Mouse (Mus musculus): ENCODE data around the gene Ppp1r12b. TPM values are rescaled to one million over a fixed set of nuclear protein-coding genes. Genes with fewer than 3 reads are reported as not detected.

Gene Ppp1r12b
- polyA plus RNA-seq, 1 experiment from 2014 or later: 35.9 TPM

- no peak for ATAC-seq (ENCODE audit: insufficient number of reproducible peaks, insufficient read depth, low FRiP score, low read depth)
- Histone ChIP-seq H3K4me1 (ENCODE audit: control insufficient read depth in 2 of 2, insufficient read depth in 2 of 2, low read length in 2 of 2) (peaks cover 27 to 36% of the 10 kb centered on the region in 2 experiments), H3K27ac (replicated peaks in 1 of 2; ENCODE audit: control insufficient read depth in 1 of 2, insufficient read depth in 1 of 2, low read depth in 2 of 2, low read length in 2 of 2) (peak overlapping the region; percentile 21 to 42; a peak in 2 of 4 replicates), H3K36me3 (ENCODE audit: control insufficient read depth, insufficient read depth, low read length) (peaks cover 69% of the 10 kb centered on the region), H3K4me3 (ENCODE audit: control insufficient read depth in 1 of 2, insufficient read depth in 1 of 2, low read depth in 1 of 2, low read length in 2 of 2) (no peak overlapping the region), H3K27me3 (ENCODE audit: control insufficient read depth, insufficient read depth, low read length) (no peaks in the 10 kb centered on the region), H3K4me2 (ENCODE audit: low read length) (no peak overlapping the region), H3K9me3 (ENCODE audit: control insufficient read depth, low read length) (no peaks in the 10 kb centered on the region), H3K9ac (ENCODE audit: low read length) (no peak overlapping the region)
- WGBS: 68% methylated on average over 2 of the region's 2 CpGs
Observed at GRCm38 (mm10) chr1:134774247-134774646, 181.5 kb downstream of the Ppp1r12b start.

- H3K27me3 ChIP-seq (ENCODE audit: control insufficient read depth, insufficient read depth, low read length): no peaks in the 10 kb centered on the region
- H3K4me2 ChIP-seq (ENCODE audit: low read length): no peak overlapping the region
- H3K27ac ChIP-seq (replicated peaks in 1 of 2; ENCODE audit: control insufficient read depth in 1 of 2, insufficient read depth in 1 of 2, low read depth in 2 of 2, low read length in 2 of 2): peak overlapping the region in 1 of 2 experiments; percentile 42; a peak in 1 of 4 replicates
- WGBS: 67% methylated on average over 12 of the region's 12 CpGs
- peaks cover 26 to 35% of the 10 kb centered on the region in 2 experiments for H3K4me1 ChIP-seq (ENCODE audit: control insufficient read depth in 2 of 2, insufficient read depth in 2 of 2, low read length in 2 of 2)
- peaks cover 79% of the 10 kb centered on the region for H3K36me3 ChIP-seq (ENCODE audit: control insufficient read depth, insufficient read depth, low read length)
- no peak overlapping the region for H3K4me3 ChIP-seq (ENCODE audit: control insufficient read depth in 1 of 2, insufficient read depth in 1 of 2, low read depth in 1 of 2, low read length in 2 of 2)
- 0 out of 2 replicates have a peak, but pooled peaks have one; percentile 18 for ATAC-seq (ENCODE audit: insufficient number of reproducible peaks, insufficient read depth, low FRiP score, low read depth)
- H3K9ac ChIP-seq (ENCODE audit: low read length): no peak overlapping the region
- H3K9me3 ChIP-seq (ENCODE audit: control insufficient read depth, low read length): no peaks in the 10 kb centered on the region
Observed at GRCm38 (mm10) chr1:134773256-134773655, 182.5 kb downstream of the Ppp1r12b start.

DNA sequence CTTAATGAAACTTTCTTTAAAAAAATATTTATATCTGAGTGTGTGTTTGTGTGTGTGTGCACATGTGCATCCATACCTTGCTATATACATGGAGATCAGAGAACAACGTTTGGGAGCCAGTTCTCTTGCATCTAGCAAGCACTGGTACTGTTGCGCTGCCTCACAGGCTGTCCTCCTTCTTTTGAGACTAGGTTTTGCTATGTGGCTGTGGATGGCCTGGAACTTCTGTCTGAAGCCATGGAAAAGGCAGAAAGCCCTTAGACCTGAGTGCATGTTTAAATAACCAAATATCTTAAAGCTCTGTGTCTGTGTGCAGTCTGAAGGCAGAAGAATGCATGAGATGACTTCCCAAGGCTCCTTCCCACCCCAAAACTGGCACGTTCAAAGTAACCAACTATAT is 182.9 kb downstream of the Ppp1r12b start:
- H3K27ac ChIP-seq (replicated peaks in 1 of 2; ENCODE audit: control insufficient read depth in 1 of 2, insufficient read depth in 1 of 2, low read depth in 2 of 2, low read length in 2 of 2): peak overlapping the region; percentile 3 to 42; a peak in 1 of 4 replicates
- H3K9me3 ChIP-seq (ENCODE audit: control insufficient read depth, low read length): no peaks in the 10 kb centered on the region
- H3K4me2 ChIP-seq (ENCODE audit: low read length): no peak overlapping the region
- ATAC-seq (ENCODE audit: insufficient number of reproducible peaks, insufficient read depth, low FRiP score, low read depth): no peak
- WGBS: 82% methylated on average over 3 of the region's 3 CpGs
- no peaks in the 10 kb centered on the region for H3K27me3 ChIP-seq (ENCODE audit: control insufficient read depth, insufficient read depth, low read length)
- peaks cover 22 to 31% of the 10 kb centered on the region in 2 experiments for H3K4me1 ChIP-seq (ENCODE audit: control insufficient read depth in 2 of 2, insufficient read depth in 2 of 2, low read length in 2 of 2)
- no peak overlapping the region for H3K4me3 ChIP-seq (ENCODE audit: control insufficient read depth in 1 of 2, insufficient read depth in 1 of 2, low read depth in 1 of 2, low read length in 2 of 2)
- H3K9ac ChIP-seq (ENCODE audit: low read length): no peak overlapping the region
- peaks cover 83% of the 10 kb centered on the region for H3K36me3 ChIP-seq (ENCODE audit: control insufficient read depth, insufficient read depth, low read length)

- Histone ChIP-seq H3K4me1 (ENCODE audit: control insufficient read depth in 2 of 2, insufficient read depth in 2 of 2, low read length in 2 of 2) (peaks cover 15 to 24% of the 10 kb centered on the region in 2 experiments), H3K27me3 (ENCODE audit: control insufficient read depth, insufficient read depth, low read length) (no peaks in the 10 kb centered on the region), H3K4me2 (ENCODE audit: low read length) (no peak overlapping the region), H3K36me3 (ENCODE audit: control insufficient read depth, insufficient read depth, low read length) (peaks cover 88% of the 10 kb centered on the region), H3K4me3 (ENCODE audit: control insufficient read depth in 1 of 2, insufficient read depth in 1 of 2, low read depth in 1 of 2, low read length in 2 of 2) (no peak overlapping the region), H3K9ac (ENCODE audit: low read length) (no peak overlapping the region), H3K9me3 (ENCODE audit: control insufficient read depth, low read length) (no peaks in the 10 kb centered on the region), H3K27ac (replicated peaks in 1 of 2; ENCODE audit: control insufficient read depth in 1 of 2, insufficient read depth in 1 of 2, low read depth in 2 of 2, low read length in 2 of 2) (peak overlapping the region in 1 of 2 experiments; percentile 49; a peak in 2 of 4 replicates)
- ATAC-seq (ENCODE audit: insufficient number of reproducible peaks, insufficient read depth, low FRiP score, low read depth): no peak
- 78% methylated on average over 7 of the region's 7 CpGs for WGBS
Observed at GRCm38 (mm10) chr1:134771999-134772398, 183.7 kb downstream of the Ppp1r12b start.

DNA sequence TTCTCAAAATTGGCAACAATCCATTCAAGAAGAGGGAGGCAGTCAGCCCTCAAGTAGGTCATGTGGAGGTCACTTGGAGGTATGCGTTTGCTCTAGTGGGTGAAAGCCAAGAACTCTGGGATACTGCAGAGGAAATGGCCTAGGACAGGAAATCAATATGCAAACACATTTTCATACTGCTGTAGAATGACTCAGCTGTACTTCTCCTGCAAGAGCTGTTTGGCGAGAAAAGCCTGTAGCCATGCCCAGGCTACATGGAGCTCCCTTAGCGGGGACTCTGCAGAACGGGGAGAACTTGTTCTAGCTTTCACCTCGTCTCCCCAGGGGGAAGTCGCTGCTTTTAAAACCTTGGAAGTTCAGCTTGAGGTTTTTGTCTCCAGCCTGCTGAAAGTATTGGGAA is 184.4 kb downstream of the Ppp1r12b start:
- Histone ChIP-seq H3K36me3 (ENCODE audit: control insufficient read depth, insufficient read depth, low read length) (peaks cover 88% of the 10 kb centered on the region), H3K4me1 (ENCODE audit: control insufficient read depth in 2 of 2, insufficient read depth in 2 of 2, low read length in 2 of 2) (peaks cover 15 to 24% of the 10 kb centered on the region in 2 experiments), H3K9me3 (ENCODE audit: control insufficient read depth, low read length) (no peaks in the 10 kb centered on the region), H3K27ac (replicated peaks in 1 of 2; ENCODE audit: control insufficient read depth in 1 of 2, insufficient read depth in 1 of 2, low read depth in 2 of 2, low read length in 2 of 2) (peak overlapping the region; percentile 42 to 49; a peak in 3 of 4 replicates), H3K4me2 (ENCODE audit: low read length) (no peak overlapping the region), H3K27me3 (ENCODE audit: control insufficient read depth, insufficient read depth, low read length) (no peaks in the 10 kb centered on the region), H3K4me3 (ENCODE audit: control insufficient read depth in 1 of 2, insufficient read depth in 1 of 2, low read depth in 1 of 2, low read length in 2 of 2) (no peak overlapping the region), H3K9ac (ENCODE audit: low read length) (no peak overlapping the region)
- WGBS: 57% methylated on average over 6 of the region's 6 CpGs
- 0 out of 2 replicates have a peak, but pooled peaks have one; percentile 37 for ATAC-seq (ENCODE audit: insufficient number of reproducible peaks, insufficient read depth, low FRiP score, low read depth)

- peaks cover 88% of the 10 kb centered on the region for H3K36me3 ChIP-seq (ENCODE audit: control insufficient read depth, insufficient read depth, low read length)
- no peaks in the 10 kb centered on the region for H3K27me3 ChIP-seq (ENCODE audit: control insufficient read depth, insufficient read depth, low read length)
- no peak overlapping the region for H3K9ac ChIP-seq (ENCODE audit: low read length)
- peaks cover 15 to 26% of the 10 kb centered on the region in 2 experiments for H3K4me1 ChIP-seq (ENCODE audit: control insufficient read depth in 2 of 2, insufficient read depth in 2 of 2, low read length in 2 of 2)
- H3K27ac ChIP-seq (replicated peaks in 1 of 2; ENCODE audit: control insufficient read depth in 1 of 2, insufficient read depth in 1 of 2, low read depth in 2 of 2, low read length in 2 of 2): no peak overlapping the region
- no peaks in the 10 kb centered on the region for H3K9me3 ChIP-seq (ENCODE audit: control insufficient read depth, low read length)
- no peak overlapping the region for H3K4me3 ChIP-seq (ENCODE audit: control insufficient read depth in 1 of 2, insufficient read depth in 1 of 2, low read depth in 1 of 2, low read length in 2 of 2)
- ATAC-seq (ENCODE audit: insufficient number of reproducible peaks, insufficient read depth, low FRiP score, low read depth): no peak
- no peak overlapping the region for H3K4me2 ChIP-seq (ENCODE audit: low read length)
- WGBS: 94% methylated on average over 5 of the region's 5 CpGs
Observed at GRCm38 (mm10) chr1:134770312-134770711, 185.4 kb downstream of the Ppp1r12b start.

GRCm38 (mm10) chr1:134766448-134766847 is 189.3 kb downstream of the Ppp1r12b start:
- Histone ChIP-seq H3K4me1 (ENCODE audit: control insufficient read depth in 2 of 2, insufficient read depth in 2 of 2, low read length in 2 of 2) (peaks cover 4 to 11% of the 10 kb centered on the region in 2 experiments), H3K27ac (replicated peaks in 1 of 2; ENCODE audit: control insufficient read depth in 1 of 2, insufficient read depth in 1 of 2, low read depth in 2 of 2, low read length in 2 of 2) (no peak overlapping the region), H3K9ac (ENCODE audit: low read length) (no peak overlapping the region), H3K36me3 (ENCODE audit: control insufficient read depth, insufficient read depth, low read length) (peaks cover 84% of the 10 kb centered on the region), H3K4me2 (ENCODE audit: low read length) (no peak overlapping the region), H3K9me3 (ENCODE audit: control insufficient read depth, low read length) (no peaks in the 10 kb centered on the region), H3K27me3 (ENCODE audit: control insufficient read depth, insufficient read depth, low read length) (no peaks in the 10 kb centered on the region), H3K4me3 (ENCODE audit: control insufficient read depth in 1 of 2, insufficient read depth in 1 of 2, low read depth in 1 of 2, low read length in 2 of 2) (no peak overlapping the region)
- no peak for ATAC-seq (ENCODE audit: insufficient number of reproducible peaks, insufficient read depth, low FRiP score, low read depth)
- WGBS: 90% methylated on average over 4 of the region's 4 CpGs
